Mouse (Mus musculus): ENCODE measurements around the gene Hrg. TPM values are rescaled to one million over a fixed set of nuclear protein-coding genes. Genes with fewer than 3 reads are reported as not detected.

The Hrg gene
- polyA plus RNA-seq (2012; rRNA removed): not detected in 2 replicates

DNA sequence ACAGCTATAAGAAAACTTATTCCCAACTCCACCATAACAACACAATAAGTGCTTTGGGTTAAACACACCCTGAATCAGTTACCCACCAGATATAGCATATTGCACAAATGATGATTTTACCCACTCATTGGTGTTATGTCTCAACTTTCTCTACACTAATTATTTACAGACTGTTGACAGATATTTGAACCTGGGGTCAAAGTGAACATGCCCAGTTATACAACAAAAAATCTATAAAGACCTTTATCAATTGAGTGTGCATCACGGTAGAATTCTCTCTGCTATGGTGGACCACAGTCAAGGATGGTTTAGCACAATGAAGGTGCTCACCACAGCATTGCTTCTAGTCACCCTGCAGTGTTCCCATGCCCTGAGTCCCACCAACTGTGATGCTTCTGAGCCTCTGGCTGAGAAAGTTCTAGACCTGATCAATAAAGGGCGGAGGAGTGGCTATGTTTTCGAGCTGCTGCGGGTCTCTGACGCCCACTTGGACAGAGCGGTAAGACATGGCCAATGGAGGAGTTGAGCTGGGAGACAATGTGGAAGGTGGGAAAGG is at the start of gene Hrg:
TSS of gene Hrg (plus strand) at position 233 of the 556 bp plus-strand sequence.
- Histone ChIP-seq H3K27ac (ENCODE audit: control insufficient read depth, insufficient read depth, low read depth, low read length) (no peak within 1 kb of the TSS), H3K36me3 (ENCODE audit: control insufficient read depth, insufficient read depth, low read length) (no peaks in the 10 kb centered on the region), H3K4me1 (ENCODE audit: control insufficient read depth, insufficient read depth, low read length) (peaks cover 3% of the 10 kb centered on the region), H3K4me3 (ENCODE audit: control insufficient read depth, low read depth, low read length) (no peak within 1 kb of the TSS), H3K27me3 (ENCODE audit: control insufficient read depth, insufficient read depth, low read length) (no peaks in the 10 kb centered on the region)
- TF ChIP-seq CTCF (IDR thresholded peaks at IDR 0.05; ENCODE audit: control insufficient read depth, insufficient read depth, insufficient replicate concordance, low read depth, low read length): no peak
- no peak for TF ChIP-seq POLR2A (IDR thresholded peaks at IDR 0.05; ENCODE audit: control insufficient read depth, low read depth, low read length)

DNA sequence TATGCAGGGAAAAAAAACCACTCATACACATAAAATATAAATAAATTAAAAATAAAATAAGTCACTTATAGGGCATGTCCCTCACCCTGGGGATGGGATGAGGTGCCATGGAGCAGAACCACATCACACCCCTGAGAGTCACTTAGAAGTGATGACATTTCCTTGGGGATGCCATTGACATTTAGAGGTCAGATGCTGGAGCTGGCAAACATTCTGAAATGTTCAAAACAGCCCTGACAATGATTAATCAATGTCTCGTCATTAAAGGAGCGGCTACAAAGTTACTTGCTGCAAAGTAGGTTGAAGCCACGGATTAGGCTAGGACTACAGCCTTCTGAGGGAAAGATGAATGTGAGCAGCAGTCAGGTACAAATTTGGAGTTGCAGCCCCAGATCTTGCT is 49.5 kb upstream of the Hrg start:
- Histone ChIP-seq H3K27ac (ENCODE audit: control insufficient read depth, insufficient read depth, low read depth, low read length) (no peak overlapping the region), H3K4me3 (ENCODE audit: control insufficient read depth, low read depth, low read length) (no peak overlapping the region), H3K36me3 (ENCODE audit: control insufficient read depth, insufficient read depth, low read length) (no peaks in the 10 kb centered on the region), H3K4me1 (ENCODE audit: control insufficient read depth, insufficient read depth, low read length) (no peaks in the 10 kb centered on the region), H3K27me3 (ENCODE audit: control insufficient read depth, insufficient read depth, low read length) (no peaks in the 10 kb centered on the region)
- TF ChIP-seq CTCF (IDR thresholded peaks at IDR 0.05; ENCODE audit: control insufficient read depth, insufficient read depth, insufficient replicate concordance, low read depth, low read length) (no peak), POLR2A (IDR thresholded peaks at IDR 0.05; ENCODE audit: control insufficient read depth, low read depth, low read length) (no peak)

DNA sequence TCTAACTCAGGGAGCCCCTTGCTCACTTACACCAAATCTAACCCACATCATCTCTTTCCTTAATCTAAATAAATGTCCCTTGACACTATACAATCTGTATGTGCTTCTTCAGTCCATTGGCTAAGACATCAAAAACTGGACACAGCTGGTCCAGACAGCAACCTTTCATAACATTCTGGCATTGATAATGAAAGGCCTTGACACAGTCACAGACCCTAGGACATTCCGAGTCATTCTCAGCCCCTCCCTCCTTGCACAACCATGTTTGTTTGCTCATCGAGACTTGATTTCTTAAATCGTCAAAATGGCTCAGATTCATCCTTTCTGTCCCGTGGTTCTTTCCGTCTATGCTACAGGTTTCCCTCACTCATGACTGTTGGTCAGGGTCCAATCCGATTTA is 41.6 kb upstream of the Hrg start:
- H3K27ac ChIP-seq (ENCODE audit: control insufficient read depth, insufficient read depth, low read depth, low read length): no peak overlapping the region
- no peaks in the 10 kb centered on the region for H3K36me3 ChIP-seq (ENCODE audit: control insufficient read depth, insufficient read depth, low read length)
- H3K27me3 ChIP-seq (ENCODE audit: control insufficient read depth, insufficient read depth, low read length): no peaks in the 10 kb centered on the region
- TF ChIP-seq CTCF (IDR thresholded peaks at IDR 0.05; ENCODE audit: control insufficient read depth, insufficient read depth, insufficient replicate concordance, low read depth, low read length) (no peak), POLR2A (IDR thresholded peaks at IDR 0.05; ENCODE audit: control insufficient read depth, low read depth, low read length) (no peak)
- no peak overlapping the region for H3K4me3 ChIP-seq (ENCODE audit: control insufficient read depth, low read depth, low read length)
- no peaks in the 10 kb centered on the region for H3K4me1 ChIP-seq (ENCODE audit: control insufficient read depth, insufficient read depth, low read length)

DNA sequence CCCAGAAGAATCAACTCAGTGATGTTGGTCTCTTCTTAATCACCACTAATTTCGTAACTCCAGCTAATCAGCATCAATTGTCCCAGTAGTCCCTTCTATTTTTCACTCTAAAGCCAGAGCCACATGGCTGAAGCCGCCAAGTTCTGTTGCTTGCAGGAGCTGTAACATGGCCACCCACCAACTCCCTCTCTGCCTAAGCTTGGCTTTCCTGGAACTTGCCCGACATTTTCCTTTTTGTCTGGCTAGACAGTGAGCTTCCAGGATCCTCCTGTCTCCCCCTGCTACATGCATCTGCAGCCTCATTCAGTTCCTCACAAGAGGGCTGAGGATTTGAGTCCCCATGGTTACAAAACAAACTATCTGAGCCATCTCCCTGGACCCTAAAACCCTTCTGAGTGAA is 38.9 kb upstream of the Hrg start:
- Histone ChIP-seq H3K27ac (ENCODE audit: control insufficient read depth, insufficient read depth, low read depth, low read length) (no peak overlapping the region), H3K36me3 (ENCODE audit: control insufficient read depth, insufficient read depth, low read length) (no peaks in the 10 kb centered on the region), H3K4me1 (ENCODE audit: control insufficient read depth, insufficient read depth, low read length) (no peaks in the 10 kb centered on the region), H3K27me3 (ENCODE audit: control insufficient read depth, insufficient read depth, low read length) (no peaks in the 10 kb centered on the region), H3K4me3 (ENCODE audit: control insufficient read depth, low read depth, low read length) (no peak overlapping the region)
- no peak for TF ChIP-seq POLR2A (IDR thresholded peaks at IDR 0.05; ENCODE audit: control insufficient read depth, low read depth, low read length)
- TF ChIP-seq CTCF (IDR thresholded peaks at IDR 0.05; ENCODE audit: control insufficient read depth, insufficient read depth, insufficient replicate concordance, low read depth, low read length): no peak

DNA sequence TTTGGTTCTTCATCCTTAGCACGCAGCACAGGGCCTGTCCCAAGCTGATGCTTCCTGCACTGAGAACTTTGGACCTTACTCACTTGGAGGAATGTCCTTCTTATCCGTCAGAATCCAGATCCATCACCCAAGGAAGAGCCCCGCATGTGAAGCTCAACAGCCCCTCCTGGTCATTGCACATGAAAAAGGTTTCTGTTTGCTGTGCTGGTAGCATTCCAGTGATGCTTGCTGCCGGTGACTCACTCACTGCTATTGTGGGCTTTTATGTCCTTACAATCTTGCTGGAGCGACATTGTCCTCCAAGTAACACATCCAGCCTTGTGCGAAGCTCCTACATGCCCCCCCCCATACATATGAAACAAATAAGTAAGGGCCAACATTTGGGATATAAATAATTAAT is 38.0 kb upstream of the Hrg start:
- no peaks in the 10 kb centered on the region for H3K36me3 ChIP-seq (ENCODE audit: control insufficient read depth, insufficient read depth, low read length)
- no peaks in the 10 kb centered on the region for H3K27me3 ChIP-seq (ENCODE audit: control insufficient read depth, insufficient read depth, low read length)
- TF ChIP-seq CTCF (IDR thresholded peaks at IDR 0.05; ENCODE audit: control insufficient read depth, insufficient read depth, insufficient replicate concordance, low read depth, low read length): no peak
- TF ChIP-seq POLR2A (IDR thresholded peaks at IDR 0.05; ENCODE audit: control insufficient read depth, low read depth, low read length): no peak

DNA sequence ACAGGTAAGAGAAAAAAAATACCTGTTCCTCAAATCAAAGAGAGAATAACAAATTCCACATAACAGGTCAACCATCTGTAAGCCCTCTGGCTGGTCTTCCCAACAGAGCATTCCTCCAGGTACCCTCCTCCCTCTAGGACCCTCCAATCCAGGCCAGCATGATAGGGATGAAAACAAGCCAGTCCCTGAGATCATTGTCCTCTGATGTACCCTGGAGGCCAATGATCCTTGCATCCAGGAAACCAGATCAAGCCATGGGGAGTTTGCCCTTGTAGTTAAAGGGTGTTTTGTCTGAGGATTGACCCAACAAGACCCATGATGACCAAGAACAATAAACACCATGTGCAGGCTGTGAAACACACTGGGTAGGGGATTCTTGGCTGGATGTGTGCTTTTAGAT is 36.6 kb upstream of the Hrg start:
- TF ChIP-seq POLR2A (IDR thresholded peaks at IDR 0.05; ENCODE audit: control insufficient read depth, low read depth, low read length) (no peak), CTCF (IDR thresholded peaks at IDR 0.05; ENCODE audit: control insufficient read depth, insufficient read depth, insufficient replicate concordance, low read depth, low read length) (no peak)
- Histone ChIP-seq H3K4me3 (ENCODE audit: control insufficient read depth, low read depth, low read length) (no peak overlapping the region), H3K36me3 (ENCODE audit: control insufficient read depth, insufficient read depth, low read length) (no peaks in the 10 kb centered on the region), H3K27ac (ENCODE audit: control insufficient read depth, insufficient read depth, low read depth, low read length) (no peak overlapping the region), H3K27me3 (ENCODE audit: control insufficient read depth, insufficient read depth, low read length) (no peaks in the 10 kb centered on the region), H3K4me1 (ENCODE audit: control insufficient read depth, insufficient read depth, low read length) (no peaks in the 10 kb centered on the region)

More for the DNA sequence above, 38.0 kb upstream of the Hrg start:
- no peaks in the 10 kb centered on the region for H3K4me1 ChIP-seq (ENCODE audit: control insufficient read depth, insufficient read depth, low read length)
- H3K27ac ChIP-seq (ENCODE audit: control insufficient read depth, insufficient read depth, low read depth, low read length): no peak overlapping the region
- H3K4me3 ChIP-seq (ENCODE audit: control insufficient read depth, low read depth, low read length): no peak overlapping the region

DNA sequence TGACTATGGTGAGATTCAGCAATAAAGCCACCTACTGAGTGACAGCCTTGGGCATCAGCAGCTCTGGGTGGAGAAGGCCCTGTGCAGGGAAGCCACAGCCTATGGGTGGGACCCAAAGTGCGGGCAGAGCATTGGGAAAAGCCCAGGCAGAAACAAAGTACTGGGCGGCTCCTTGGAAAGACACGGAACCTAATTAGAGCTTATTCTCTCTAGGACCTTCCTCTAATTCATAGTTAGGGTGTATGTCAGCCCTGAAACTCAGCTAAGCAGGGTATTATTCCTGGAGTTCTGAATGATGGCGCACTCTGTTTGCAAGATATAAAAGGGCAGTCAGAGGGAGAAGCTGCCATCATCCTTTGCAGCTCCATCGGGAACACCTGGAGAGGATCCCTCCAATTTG is 32.8 kb upstream of the Hrg start, which contains the start of gene Fetub:
TSS of gene Fetub (plus strand) at position 301 of the 400 bp plus-strand sequence.
- no peak for TF ChIP-seq POLR2A (IDR thresholded peaks at IDR 0.05; ENCODE audit: control insufficient read depth, low read depth, low read length)
- no peak for TF ChIP-seq CTCF (IDR thresholded peaks at IDR 0.05; ENCODE audit: control insufficient read depth, insufficient read depth, insufficient replicate concordance, low read depth, low read length)
- Histone ChIP-seq H3K27me3 (ENCODE audit: control insufficient read depth, insufficient read depth, low read length) (no peaks in the 10 kb centered on the region), H3K36me3 (ENCODE audit: control insufficient read depth, insufficient read depth, low read length) (no peaks in the 10 kb centered on the region), H3K4me3 (ENCODE audit: control insufficient read depth, low read depth, low read length) (no peak within 1 kb of the TSS), H3K4me1 (ENCODE audit: control insufficient read depth, insufficient read depth, low read length) (peaks cover 2% of the 10 kb centered on the region; the same call in 1 of the 2 replicates), H3K27ac (ENCODE audit: control insufficient read depth, insufficient read depth, low read depth, low read length) (no peak within 1 kb of the TSS)

Measured in testis, adult 2 months (tissue).